Mouse (Mus musculus) embryo, embryonic 11 days (tissue): Measurements from ENCODE around the gene Msrb1.
"Not testable (repeated sequence)": the region's sequence is repeated elsewhere in the genome, so short reads cannot be mapped to it uniquely, and the experiment has no call there.

Experiments
- DNase-seq: peaks from one replicate; pipeline ENCODE4 v3.0.0-alpha.2; 2015

Gene Msrb1

GRCm38 (mm10) chr17:24720616-24721015 lies 15.8 kb upstream of the Msrb1 start:
- not testable (repeated sequence) for DNase-seq

GRCm38 (mm10) chr17:24721383-24721955 lies 15.0 kb upstream of the Msrb1 start:
- not testable (repeated sequence) for DNase-seq

- no peak for DNase-seq
Measured at GRCm38 (mm10) chr17:24722220-24722924, 14.1 kb upstream of the Msrb1 start.

- DNase-seq, result no peak
Measured at GRCm38 (mm10) chr17:24723122-24723880, 13.1 kb upstream of the Msrb1 start.

- DNase-seq, result no peak
Measured at GRCm38 (mm10) chr17:24723881-24724180, 12.6 kb upstream of the Msrb1 start.

GRCm38 (mm10) chr17:24724184-24724583 lies 12.3 kb upstream of the Msrb1 start, which contains the start of gene Ndufb10:
Ndufb10 (minus strand) TSS chr17:24724478.
- peak; percentile 96 for DNase-seq

GRCm38 (mm10) chr17:24725637-24726390 lies 10.6 kb upstream of the Msrb1 start:
- no peak for DNase-seq

- DNase-seq, result no peak
Measured at GRCm38 (mm10) chr17:24727618-24728017, 8.8 kb upstream of the Msrb1 start, which contains the start of gene Rpl3l. Rpl3l (plus strand) TSS chr17:24727820.

- no peak for DNase-seq
Measured at GRCm38 (mm10) chr17:24728184-24728583, 8.3 kb upstream of the Msrb1 start.

GRCm38 (mm10) chr17:24729067-24729466 lies 7.4 kb upstream of the Msrb1 start:
- DNase-seq, result no peak

- no peak for DNase-seq
Measured at GRCm38 (mm10) chr17:24730787-24731186, 5.7 kb upstream of the Msrb1 start.

GRCm38 (mm10) chr17:24732233-24732935 lies 4.1 kb upstream of the Msrb1 start:
- no peak for DNase-seq

GRCm38 (mm10) chr17:24733434-24734050 lies 2.9 kb upstream of the Msrb1 start:
- no peak for DNase-seq

- DNase-seq, result no peak
Measured at GRCm38 (mm10) chr17:24734513-24734912, 1.9 kb upstream of the Msrb1 start.

- DNase-seq, result no peak
Measured at GRCm38 (mm10) chr17:24735446-24735845, 996 bp upstream of the Msrb1 start.

- no peak for DNase-seq
Measured at GRCm38 (mm10) chr17:24737135-24737810, 831 bp downstream of the Msrb1 start.

- no peak for DNase-seq
Measured at GRCm38 (mm10) chr17:24738238-24738637, 1.8 kb downstream of the Msrb1 start.

- no peak for DNase-seq
Measured at GRCm38 (mm10) chr17:24739926-24740325, 3.5 kb downstream of the Msrb1 start.

GRCm38 (mm10) chr17:24742307-24742706 lies 5.9 kb downstream of the Msrb1 start:
- DNase-seq, result no peak

GRCm38 (mm10) chr17:24743896-24744295 lies 7.5 kb downstream of the Msrb1 start:
- DNase-seq, result no peak

- no peak for DNase-seq
Measured at GRCm38 (mm10) chr17:24744381-24744780, 7.9 kb downstream of the Msrb1 start.
